ENCODE assay signal across 9 mouse cellular contexts in genomic region chr19:4981767-4982166, GRCm38 (mm10). TPM values are rescaled to one million over a fixed set of nuclear protein-coding genes. Genes with fewer than 3 reads are reported as not detected.
DNase-seq lines count a peak whose midpoint lies in the region; ATAC-seq lines count a peak whose summit lies in the region.
"Had no signal": no experiment of that assay in that cellular context is flagged by ENCODE, and none has a peak within 500 bp of the region (broad histone marks: within the 10 kb centered on the region; RNA-seq: fewer than 3 reads in every experiment).

No protein-coding gene starts in this region.

- H3K27me3 ChIP-seq in midbrain, embryonic 10.5 days (ENCODE audit: low read depth, poor library complexity, severe bottlenecking), result peaks cover 41% of the 10 kb centered on the region
- H3K27me3 ChIP-seq in midbrain, embryonic 15.5 days (replicated peaks), result peaks cover 42% of the 10 kb centered on the region

- H3K9me3 ChIP-seq in midbrain, embryonic 10.5 days (replicated peaks), result no peaks in the 10 kb centered on the region
- H3K9me3 ChIP-seq in midbrain, embryonic 15.5 days, result no peaks in the 10 kb centered on the region

- no peak overlapping the region for H3K4me2 ChIP-seq in midbrain, embryonic 15.5 days

- no peaks in the 10 kb centered on the region for H3K36me3 ChIP-seq in midbrain, embryonic 10.5 days
- H3K36me3 ChIP-seq in midbrain, embryonic 15.5 days (replicated peaks), result no peaks in the 10 kb centered on the region

- no peak overlapping the region for H3K27ac ChIP-seq in midbrain, embryonic 10.5 days (replicated peaks)
- H3K27ac ChIP-seq in midbrain, embryonic 15.5 days, result no peak overlapping the region

- no peak overlapping the region for H3K9ac ChIP-seq in midbrain, embryonic 15.5 days

- no peak for ATAC-seq in midbrain, embryonic 15.5 days (replicated peaks)
- ATAC-seq: Patski had no signal

- H3K4me3 ChIP-seq in midbrain, embryonic 10.5 days, result no peak overlapping the region
- no peak overlapping the region for H3K4me3 ChIP-seq in midbrain, embryonic 15.5 days

- DNase-seq in adrenal gland, adult 2 months, result peak; percentile 42
- DNase-seq in adrenal gland, postnatal 4 days (ENCODE audit: low spot score in 2 of 2), result no peak
- peak; percentile 35 for DNase-seq in midbrain, embryonic 10.5 days (ENCODE audit: low spot score)
- DNase-seq in WW6 (ENCODE audit: low read depth, low spot score), result peak; percentile 47
- peak; percentile 52 for DNase-seq in embryo, embryonic 11.5 days (ENCODE audit: low read depth, low spot score)
- DNase-seq in layer of hippocampus, adult 18-20 months (ENCODE audit: low spot score in 2 of 2), result peak; percentile 55 to 85
- peak; percentile 83 for DNase-seq in retina, embryonic 14.5 days (ENCODE audit: low spot score)

- no peaks in the 10 kb centered on the region for H3K4me1 ChIP-seq in midbrain, embryonic 10.5 days
- H3K4me1 ChIP-seq in midbrain, embryonic 15.5 days, result no peaks in the 10 kb centered on the region

RNA-seq across cellular contexts. Expression of gene Npas4, which starts 8.3 kb away (rescaled TPM):
- total RNA-seq in adrenal gland, adult 2 months (2021), result under 1 TPM; 0.43 to 0.55 TPM
- polyA plus RNA-seq in adrenal gland, adult 2 months (2012; rRNA removed), result 1.1 and 1.3 TPM in 2 replicates
- under 1 TPM; 0.71 to 0.78 TPM for total RNA-seq in adrenal gland, postnatal 4 days (2021)
- polyA plus RNA-seq in midbrain, embryonic 10.5 days (2016; fragmentation: Nextera tagmentation; extraction: Ambion mirVana), result not detected in 2 replicates
- polyA plus RNA-seq in midbrain, embryonic 15.5 days (2015; fragmentation: Nextera tagmentation; extraction: Ambion mirVana), result 0.49 and 0.67 TPM in 2 replicates
- total RNA-seq in layer of hippocampus, adult 18-20 months (2021), result 10 to 100 TPM; 12.4 to 15.1 TPM

RNA-seq across cellular contexts. Expression of gene Mrpl11, which starts 19.8 kb away (rescaled TPM):
- 10 to 100 TPM; 43.1 to 60.6 TPM for total RNA-seq in adrenal gland, adult 2 months (2021)
- 16.3 and 19.7 TPM in 2 replicates for polyA plus RNA-seq in adrenal gland, adult 2 months (2012; rRNA removed)
- 10 to 100 TPM; 58.8 to 68.9 TPM for total RNA-seq in adrenal gland, postnatal 4 days (2021)
- 156 and 163 TPM in 2 replicates for polyA plus RNA-seq in midbrain, embryonic 10.5 days (2016; fragmentation: Nextera tagmentation; extraction: Ambion mirVana)
- 91.7 and 96.4 TPM in 2 replicates for polyA plus RNA-seq in midbrain, embryonic 15.5 days (2015; fragmentation: Nextera tagmentation; extraction: Ambion mirVana)
- total RNA-seq in layer of hippocampus, adult 18-20 months (2021), result 10 to 100 TPM; 60.7 to 62.1 TPM

RNA-seq across cellular contexts. Expression of gene Peli3, which starts 38.8 kb away (rescaled TPM):
- 10 to 100 TPM in 1 of 2 experiments, 1 to 10 TPM in 1; 8.9 to 11.8 TPM for total RNA-seq in adrenal gland, adult 2 months (2021)
- 15.4 and 16.5 TPM in 2 replicates for polyA plus RNA-seq in adrenal gland, adult 2 months (2012; rRNA removed)
- total RNA-seq in adrenal gland, postnatal 4 days (2021), result 1 to 10 TPM; 6.7 to 7.3 TPM
- 1.5 and 1.9 TPM in 2 replicates for polyA plus RNA-seq in midbrain, embryonic 10.5 days (2016; fragmentation: Nextera tagmentation; extraction: Ambion mirVana)
- 14.0 and 14.5 TPM in 2 replicates for polyA plus RNA-seq in midbrain, embryonic 15.5 days (2015; fragmentation: Nextera tagmentation; extraction: Ambion mirVana)
- 10 to 100 TPM; 26.2 to 31.3 TPM for total RNA-seq in layer of hippocampus, adult 18-20 months (2021)

RNA-seq across cellular contexts. Expression of gene Slc29a2, which starts 41.9 kb away (rescaled TPM):
- total RNA-seq in adrenal gland, adult 2 months (2021), result 1 to 10 TPM; 4.3 to 6.9 TPM
- polyA plus RNA-seq in adrenal gland, adult 2 months (2012; rRNA removed), result 12.6 and 13.4 TPM in 2 replicates
- total RNA-seq in adrenal gland, postnatal 4 days (2021), result 1 to 10 TPM; 6.6 to 7.2 TPM
- 7.4 and 8.6 TPM in 2 replicates for polyA plus RNA-seq in midbrain, embryonic 10.5 days (2016; fragmentation: Nextera tagmentation; extraction: Ambion mirVana)
- polyA plus RNA-seq in midbrain, embryonic 15.5 days (2015; fragmentation: Nextera tagmentation; extraction: Ambion mirVana), result 12.2 and 13.6 TPM in 2 replicates
- total RNA-seq in layer of hippocampus, adult 18-20 months (2021), result 10 to 100 TPM; 16.0 to 17.5 TPM

RNA-seq across cellular contexts. Expression of gene Dpp3, which starts 53.7 kb away (rescaled TPM):
- total RNA-seq in adrenal gland, adult 2 months (2021), result 100 to 1,000 TPM in 1 of 2 experiments, 10 to 100 TPM in 1; 93.0 to 104 TPM
- polyA plus RNA-seq in adrenal gland, adult 2 months (2012; rRNA removed), result 259 and 313 TPM in 2 replicates
- 100 to 1,000 TPM; 110 to 113 TPM for total RNA-seq in adrenal gland, postnatal 4 days (2021)
- polyA plus RNA-seq in midbrain, embryonic 10.5 days (2016; fragmentation: Nextera tagmentation; extraction: Ambion mirVana), result 197 and 214 TPM in 2 replicates
- polyA plus RNA-seq in midbrain, embryonic 15.5 days (2015; fragmentation: Nextera tagmentation; extraction: Ambion mirVana), result 125 TPM in 2 replicates
- total RNA-seq in layer of hippocampus, adult 18-20 months (2021), result 10 to 100 TPM; 37.2 to 39.0 TPM

Comparison
In these comparisons a context has a peak if more than half of its experiments do, and no peak if none do; other contexts are left out.
1. DNase-seq: peak in adrenal gland, adult 2 months (single experiment), midbrain, embryonic 10.5 days (single experiment), WW6 (single experiment), embryo, embryonic 11.5 days (single experiment), layer of hippocampus, adult 18-20 months (2 of 2) and retina, embryonic 14.5 days (single experiment); none in adrenal gland, postnatal 4 days (0 of 2).
2. RNA of gene Npas4, which starts 8.3 kb away (total RNA-seq): 12.4 to 15.1 TPM in layer of hippocampus, adult 18-20 months; 0.71 to 0.78 TPM in adrenal gland, postnatal 4 days and 0.43 to 0.55 TPM in adrenal gland, adult 2 months; every median in the first group is over 4 times any median in the second.